Mouse (Mus musculus) embryonic fibroblast, embryonic 13.5 days (primary cell): ENCODE data around the gene Ikzf4.

ENCODE experiments used
- CTCF ChIP-seq: IDR thresholded peaks from 2 replicates; pipeline ENCODE4 v1.5.1; 2011; ENCODE audit warnings: mild to moderate bottlenecking, control low read depth, low read length, moderate library complexity, borderline replicate concordance; ENCODE audit not compliant: insufficient read depth
- POLR2A ChIP-seq: IDR thresholded peaks from 2 replicates; pipeline ENCODE4 v1.6.1; 2011; ENCODE audit warnings: low read depth, mild to moderate bottlenecking, control low read depth, low read length, moderate library complexity

GRCm38 (mm10) chr10:128587697-128588096 is 58.1 kb downstream of the Ikzf4 start:
- TF ChIP-seq CTCF (no peak), POLR2A (no peak)
